Mouse (Mus musculus): ENCODE measurements around the gene Ugt2b38. TPM values are rescaled to one million over a fixed set of nuclear protein-coding genes. Genes with fewer than 3 reads are reported as not detected.
A peak's percentile ranks its signal among the peaks of the same experiment; 100 is the strongest.
"Not testable (repeated sequence)": the region's sequence is repeated elsewhere in the genome, so short reads cannot be mapped to it uniquely, and the experiment has no call there.

Ugt2b38 gene
- polyA plus RNA-seq (2016; fragmentation: Nextera tagmentation; extraction: Ambion mirVana), result not detected in 2 replicates

DNA sequence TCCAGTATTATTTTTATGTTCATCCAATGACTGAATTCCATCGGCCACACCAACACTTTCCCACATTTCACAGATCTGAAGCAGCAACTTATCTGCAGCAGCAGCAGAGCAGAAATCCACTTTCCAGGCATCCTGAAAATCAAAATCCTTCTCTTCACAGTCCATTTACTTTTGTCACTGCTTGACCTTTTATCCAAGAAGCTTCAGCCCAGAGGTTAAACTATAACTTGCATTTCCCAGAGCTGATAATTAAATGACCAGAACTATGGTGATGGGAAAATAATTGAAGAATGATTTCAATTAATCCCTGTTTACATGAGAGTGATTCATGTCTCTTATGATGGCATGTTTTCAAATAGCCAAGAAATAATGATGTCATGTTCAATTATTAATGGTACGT, at the start of gene Ugt2b38:
Gene Ugt2b38, minus strand, starts transcription at position 163 of the 400 bp plus-strand sequence.
- H3K9ac ChIP-seq; H3K4me1 ChIP-seq; H3K36me3 ChIP-seq; H3K27ac ChIP-seq; H3K4me2 ChIP-seq; H3K27me3 ChIP-seq (replicated peaks); H3K9me3 ChIP-seq (replicated peaks); ATAC-seq; H3K4me3 ChIP-seq: not testable (repeated sequence)
- 77% methylated on average over 1 of the region's 2 CpGs for WGBS (ENCODE audit: insufficient replicate concordance)

DNA sequence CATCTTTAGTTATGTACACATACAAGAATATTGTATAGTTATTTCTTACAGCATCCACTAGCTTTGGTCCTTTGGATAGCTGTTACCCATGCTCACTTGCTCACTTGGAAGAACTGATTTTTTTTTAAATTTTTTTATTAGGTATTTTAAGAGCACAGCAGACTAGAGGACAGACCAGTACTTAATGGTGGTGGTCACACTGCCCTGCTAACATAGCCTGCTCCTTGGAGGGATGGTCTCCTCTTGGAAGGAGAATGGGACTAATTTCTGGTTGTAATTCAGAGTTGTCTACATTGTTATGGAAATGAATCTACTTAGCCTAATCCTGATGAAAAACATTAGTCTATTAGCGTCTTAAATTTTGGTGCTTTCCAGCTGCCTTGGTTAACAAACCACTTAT, 34.8 kb upstream of the Ugt2b38 start:
- no peak for ATAC-seq
- Histone ChIP-seq H3K9ac (no peak overlapping the region), H3K4me3 (no peak overlapping the region), H3K36me3 (no peaks in the 10 kb centered on the region), H3K4me2 (no peak overlapping the region), H3K27me3 (replicated peaks) (no peaks in the 10 kb centered on the region), H3K27ac (no peak overlapping the region), H3K9me3 (replicated peaks) (no peaks in the 10 kb centered on the region), H3K4me1 (no peaks in the 10 kb centered on the region)
- WGBS (ENCODE audit: insufficient replicate concordance), result 52% methylated on average over 1 of the region's 1 CpGs

- Histone ChIP-seq H3K9ac (no peak overlapping the region), H3K9me3 (replicated peaks) (no peaks in the 10 kb centered on the region), H3K27ac (no peak overlapping the region), H3K4me2 (no peak overlapping the region), H3K4me1 (no peaks in the 10 kb centered on the region), H3K36me3 (no peaks in the 10 kb centered on the region), H3K4me3 (no peak overlapping the region), H3K27me3 (replicated peaks) (no peaks in the 10 kb centered on the region)
- no peak for ATAC-seq
These were observed 33.7 kb upstream of the Ugt2b38 start for GRCm38 (mm10) chr5:87457701-87458100.

DNA sequence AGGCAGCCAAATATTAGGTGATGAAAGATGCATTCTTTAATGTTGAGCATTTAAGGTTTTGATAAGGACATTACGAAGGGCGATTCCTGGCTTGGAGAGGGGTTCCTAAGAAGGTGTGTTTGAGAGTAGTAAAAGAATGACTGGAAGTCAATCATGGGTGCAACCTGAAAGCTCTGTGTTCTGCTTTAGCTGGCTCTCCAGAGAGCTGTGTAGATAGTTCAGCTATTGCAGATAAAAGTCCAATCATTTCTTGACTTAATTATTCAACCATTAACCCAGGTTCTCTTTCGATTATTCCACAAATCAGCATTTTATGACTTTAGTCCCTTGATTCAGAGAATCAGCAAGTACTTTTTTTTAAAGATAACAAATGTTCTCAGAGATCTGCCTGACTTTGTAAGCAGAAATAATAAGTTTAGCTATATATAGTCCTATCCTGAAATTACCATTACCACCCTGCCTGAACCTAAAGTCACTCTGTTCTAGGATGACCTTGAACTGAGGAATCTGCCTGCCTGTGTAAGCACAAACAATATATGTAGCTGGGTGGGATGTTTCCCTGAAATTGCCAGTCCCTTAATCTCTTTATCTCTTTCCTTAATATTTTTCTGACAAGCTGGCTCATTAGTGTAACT, 32.3 kb upstream of the Ugt2b38 start:
- no peaks in the 10 kb centered on the region for H3K4me1 ChIP-seq
- ATAC-seq, result no peak
- H3K4me2 ChIP-seq, result no peak overlapping the region
- no peak overlapping the region for H3K9ac ChIP-seq
- H3K27me3 ChIP-seq (replicated peaks), result no peaks in the 10 kb centered on the region
- no peak overlapping the region for H3K27ac ChIP-seq
- H3K36me3 ChIP-seq, result no peaks in the 10 kb centered on the region
- WGBS (ENCODE audit: insufficient replicate concordance), result 77% methylated on average over 3 of the region's 3 CpGs
- H3K4me3 ChIP-seq, result no peak overlapping the region
- no peaks in the 10 kb centered on the region for H3K9me3 ChIP-seq (replicated peaks)

GRCm38 (mm10) chr5:87455519-87455918, 31.5 kb upstream of the Ugt2b38 start:
- no peaks in the 10 kb centered on the region for H3K4me1 ChIP-seq
- H3K36me3 ChIP-seq, result no peaks in the 10 kb centered on the region
- H3K4me2 ChIP-seq, result no peak overlapping the region
- no peak overlapping the region for H3K27ac ChIP-seq
- H3K9me3 ChIP-seq (replicated peaks), result no peaks in the 10 kb centered on the region
- ATAC-seq, result no peak
- H3K27me3 ChIP-seq (replicated peaks), result no peaks in the 10 kb centered on the region
- no peak overlapping the region for H3K9ac ChIP-seq
- no peak overlapping the region for H3K4me3 ChIP-seq

- H3K4me1 ChIP-seq; H3K9ac ChIP-seq; H3K4me3 ChIP-seq; H3K9me3 ChIP-seq (replicated peaks); ATAC-seq; H3K36me3 ChIP-seq; H3K4me2 ChIP-seq; H3K27ac ChIP-seq; H3K27me3 ChIP-seq (replicated peaks): not testable (repeated sequence)
- 66% methylated on average over 4 of the region's 5 CpGs for WGBS (ENCODE audit: insufficient replicate concordance)
These were observed 28.5 kb upstream of the Ugt2b38 start for GRCm38 (mm10) chr5:87452514-87452913.

- 35% methylated on average over 3 of the region's 3 CpGs for WGBS (ENCODE audit: insufficient replicate concordance)
- no peak for ATAC-seq
- H3K27me3 ChIP-seq (replicated peaks), result no peaks in the 10 kb centered on the region
These were observed 12.3 kb upstream of the Ugt2b38 start for GRCm38 (mm10) chr5:87436264-87436663.

DNA sequence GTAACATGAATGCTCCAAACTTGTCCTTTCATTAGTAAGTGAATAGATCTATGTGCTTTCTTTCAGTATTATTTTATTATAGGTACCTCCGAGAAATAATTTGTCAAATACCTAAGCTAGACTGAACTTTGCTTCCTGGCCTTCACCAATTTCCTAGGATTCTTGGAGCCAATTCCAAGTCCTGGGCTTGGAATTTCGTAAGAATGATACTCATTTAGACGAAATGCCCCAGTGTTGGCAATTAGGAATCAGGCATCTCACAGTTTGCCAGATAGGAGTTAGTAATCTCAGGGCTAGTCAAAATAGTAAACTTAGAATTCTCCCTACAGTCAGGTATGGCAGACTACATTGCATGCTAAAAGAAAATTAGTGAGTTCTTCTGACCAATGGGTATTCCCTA, 1.7 kb upstream of the Ugt2b38 start:
- no peak overlapping the region for H3K4me2 ChIP-seq
- H3K27ac ChIP-seq, result no peak overlapping the region
- H3K9ac ChIP-seq, result no peak overlapping the region
- H3K9me3 ChIP-seq (replicated peaks), result no peaks in the 10 kb centered on the region
- H3K4me3 ChIP-seq, result no peak overlapping the region
- no peaks in the 10 kb centered on the region for H3K27me3 ChIP-seq (replicated peaks)
- H3K36me3 ChIP-seq, result no peaks in the 10 kb centered on the region
- no peaks in the 10 kb centered on the region for H3K4me1 ChIP-seq
- ATAC-seq, result no peak
- WGBS (ENCODE audit: insufficient replicate concordance), result 51% methylated on average over 3 of the region's 3 CpGs

More at GRCm38 (mm10) chr5:87436264-87436663, 12.3 kb upstream of the Ugt2b38 start:
- no peak overlapping the region for H3K4me3 ChIP-seq
- no peak overlapping the region for H3K27ac ChIP-seq
- H3K9ac ChIP-seq, result no peak overlapping the region
- no peaks in the 10 kb centered on the region for H3K9me3 ChIP-seq (replicated peaks)
- no peaks in the 10 kb centered on the region for H3K36me3 ChIP-seq
- no peak overlapping the region for H3K4me2 ChIP-seq
- no peaks in the 10 kb centered on the region for H3K4me1 ChIP-seq

- no peak overlapping the region for H3K27ac ChIP-seq
- ATAC-seq, result no peak
- H3K9ac ChIP-seq, result no peak overlapping the region
- WGBS (ENCODE audit: insufficient replicate concordance), result 71% methylated on average over 4 of the region's 4 CpGs
- no peak overlapping the region for H3K4me2 ChIP-seq
- no peaks in the 10 kb centered on the region for H3K27me3 ChIP-seq (replicated peaks)
- no peaks in the 10 kb centered on the region for H3K36me3 ChIP-seq
- 0 out of 2 replicates have a peak, but pooled peaks cover 2% of the 10 kb centered on the region for H3K9me3 ChIP-seq (replicated peaks)
- no peaks in the 10 kb centered on the region for H3K4me1 ChIP-seq
- no peak overlapping the region for H3K4me3 ChIP-seq
These were observed 27.0 kb downstream of the Ugt2b38 start for GRCm38 (mm10) chr5:87396968-87397367.

DNA sequence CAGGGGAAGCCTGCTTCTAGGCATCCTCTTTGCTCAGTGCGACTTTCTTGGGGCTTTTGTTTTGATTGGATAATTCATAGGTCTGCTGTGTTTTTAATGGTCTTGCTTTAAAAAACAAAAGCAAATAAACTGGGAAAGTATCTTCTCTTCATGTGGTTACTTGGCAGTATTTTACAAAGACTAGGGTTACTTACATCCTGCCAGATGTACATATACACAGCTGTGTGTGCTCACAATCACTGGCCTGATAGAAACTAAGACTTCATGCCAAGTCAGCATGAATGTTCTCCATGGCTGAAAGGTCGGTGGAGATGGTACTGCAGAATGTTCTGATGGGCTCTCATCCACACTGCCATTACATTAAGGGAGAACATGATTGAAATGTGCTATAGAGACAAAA, 33.2 kb downstream of the Ugt2b38 start:
- Histone ChIP-seq H3K27ac (no peak overlapping the region), H3K27me3 (replicated peaks) (no peaks in the 10 kb centered on the region), H3K9me3 (replicated peaks) (no peaks in the 10 kb centered on the region), H3K9ac (no peak overlapping the region), H3K36me3 (no peaks in the 10 kb centered on the region), H3K4me2 (no peak overlapping the region), H3K4me3 (no peak overlapping the region), H3K4me1 (no peaks in the 10 kb centered on the region)
- WGBS (ENCODE audit: insufficient replicate concordance), result 62% methylated on average over 2 of the region's 2 CpGs
- no peak for ATAC-seq

DNA sequence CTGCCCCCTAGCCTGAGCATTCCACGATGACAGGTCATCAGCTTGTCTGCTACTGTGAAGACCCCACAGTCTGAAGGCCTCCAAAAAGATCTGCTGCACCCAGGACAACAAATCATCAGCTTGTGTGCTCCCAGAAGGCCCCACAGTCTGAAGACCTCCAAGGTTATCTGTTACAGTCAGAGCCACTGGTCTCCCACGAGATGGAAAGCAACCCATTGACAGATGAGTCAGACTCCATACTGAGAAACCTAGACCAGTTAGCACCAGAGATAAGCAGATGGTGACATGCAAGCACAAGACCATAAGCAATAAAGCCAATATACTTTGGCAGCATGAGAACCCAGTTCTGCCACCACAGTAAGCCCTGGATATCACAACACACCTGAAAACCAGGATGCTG, 43.8 kb downstream of the Ugt2b38 start:
- ATAC-seq, result peak; percentile 58; the same call in 1 of the 2 replicates
- no peaks in the 10 kb centered on the region for H3K36me3 ChIP-seq
- H3K4me2 ChIP-seq, result no peak overlapping the region
- no peak overlapping the region for H3K27ac ChIP-seq
- no peaks in the 10 kb centered on the region for H3K4me1 ChIP-seq
- 32% methylated on average over 2 of the region's 2 CpGs for WGBS (ENCODE audit: insufficient replicate concordance)
- no peak overlapping the region for H3K9ac ChIP-seq
- H3K4me3 ChIP-seq, result no peak overlapping the region
- H3K9me3 ChIP-seq (replicated peaks), result no peaks in the 10 kb centered on the region
- H3K27me3 ChIP-seq (replicated peaks), result no peaks in the 10 kb centered on the region

GRCm38 (mm10) chr5:87379825-87380224, 44.2 kb downstream of the Ugt2b38 start:
- ATAC-seq, result no peak
- no peak overlapping the region for H3K4me2 ChIP-seq
- no peak overlapping the region for H3K4me3 ChIP-seq
- H3K27ac ChIP-seq, result no peak overlapping the region
- no peaks in the 10 kb centered on the region for H3K9me3 ChIP-seq (replicated peaks)
- H3K4me1 ChIP-seq, result no peaks in the 10 kb centered on the region
- no peaks in the 10 kb centered on the region for H3K36me3 ChIP-seq
- no peak overlapping the region for H3K9ac ChIP-seq
- H3K27me3 ChIP-seq (replicated peaks), result no peaks in the 10 kb centered on the region

- no peak for ATAC-seq
- Histone ChIP-seq H3K4me1 (no peaks in the 10 kb centered on the region), H3K9ac (no peak overlapping the region), H3K4me2 (no peak overlapping the region), H3K27ac (no peak overlapping the region), H3K36me3 (no peaks in the 10 kb centered on the region), H3K9me3 (replicated peaks) (no peaks in the 10 kb centered on the region), H3K27me3 (replicated peaks) (no peaks in the 10 kb centered on the region), H3K4me3 (no peak overlapping the region)
- 67% methylated on average over 3 of the region's 3 CpGs for WGBS (ENCODE audit: insufficient replicate concordance)
These were observed 48.1 kb downstream of the Ugt2b38 start for GRCm38 (mm10) chr5:87375874-87376383.
